Mouse (Mus musculus) cerebellum, adult 2 months (tissue): ENCODE data around the gene Cbx2. TPM values are rescaled to one million over a fixed set of nuclear protein-coding genes. Genes with fewer than 3 reads are reported as not detected.

Source experiments
- DNase-seq, 2 experiments: peaks; one replicate each; pipeline ENCODE4 v3.0.0; 2021
- H3K27ac ChIP-seq: fragments of 200-500 bp; 2 replicates; pipeline ENCODE4 v1.5.1; 2012; ENCODE audit warnings: low read length, control low read depth, inconsistent platforms; ENCODE audit not compliant: insufficient read depth
- H3K27me3 ChIP-seq: fragments of 200-500 bp; 2 replicates; pipeline ENCODE4 v1.6.1; 2012; ENCODE audit warnings: inconsistent platforms, mild to moderate bottlenecking, low read length, moderate library complexity; ENCODE audit not compliant: control insufficient read depth, insufficient read depth
- H3K4me1 ChIP-seq: fragments of 200-500 bp; 2 replicates; pipeline ENCODE4 v1.6.1; 2011; ENCODE audit warnings: low read length; ENCODE audit not compliant: control insufficient read depth, insufficient read depth
- H3K4me3 ChIP-seq: fragments of 200-500 bp; replicated peaks from 2 replicates; pipeline ENCODE3; 2011; ENCODE audit warnings: mild to moderate bottlenecking, low read depth, low read length, control low read depth; ENCODE audit not compliant: insufficient read depth
- CTCF ChIP-seq: fragments of 200-500 bp; IDR thresholded peaks from 2 replicates; pipeline ENCODE4 v1.5.1; 2011; ENCODE audit warnings: low read depth, mild to moderate bottlenecking, control low read depth, low read length, moderate library complexity, borderline replicate concordance; ENCODE audit not compliant: insufficient read depth
- POLR2A ChIP-seq: fragments of 200-500 bp; IDR thresholded peaks from 2 replicates; pipeline ENCODE4 v1.6.1; 2011; ENCODE audit warnings: low read length, control low read depth, borderline replicate concordance; ENCODE audit not compliant: insufficient read depth
- whole genome bisulfite sequencing: fragments of 180-500 bp; shearing (Covaris S2); methylation state at CpG from one replicate; pipeline ENCODE4 v1.1.7; 2018; 5-methylcytosine and 5-hydroxymethylcytosine counted together
- polyA plus RNA-seq: library from polyadenylated mRNA; depleted of rRNA; stranded (reverse); fragments of >200 nt; gene quantifications from 2 replicates; pipeline ENCODE4 v1.2.3, GENCODE M21; 2012

Gene Cbx2
- polyA plus RNA-seq, 1 experiment, result 4.1 TPM

DNA sequence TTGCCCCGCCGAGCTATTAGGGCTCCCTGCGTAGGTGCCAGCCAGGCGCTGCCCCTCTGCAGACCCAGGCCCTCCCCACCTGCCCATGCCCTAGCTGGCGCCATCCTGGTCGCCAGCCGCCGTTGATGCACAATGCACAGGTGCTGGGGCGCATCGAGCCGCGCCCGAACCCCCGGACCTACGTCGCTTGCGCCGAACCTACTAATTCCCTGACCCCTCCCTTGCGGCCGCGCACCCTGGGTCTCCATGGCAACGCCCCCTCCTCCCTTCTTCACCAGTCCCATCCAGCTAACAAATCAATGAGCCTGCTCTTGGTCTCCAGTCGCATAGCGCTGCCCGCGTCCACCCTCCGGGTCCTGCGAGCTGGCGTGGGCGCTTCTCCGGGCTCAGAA lies 18.6 kb downstream of the Cbx2 start:
- H3K4me3 ChIP-seq, result peak overlapping the region; percentile 78
- no peak for DNase-seq
- H3K27me3 ChIP-seq, result peaks cover 9% of the 10 kb centered on the region; the same call in 1 of the 2 replicates
- H3K4me1 ChIP-seq, result peaks cover 15% of the 10 kb centered on the region
- H3K27ac ChIP-seq, result peak overlapping the region; percentile 70
- WGBS, result 1% methylated on average over 31 of the region's 31 CpGs
- TF ChIP-seq POLR2A (no peak), CTCF (no peak)

DNA sequence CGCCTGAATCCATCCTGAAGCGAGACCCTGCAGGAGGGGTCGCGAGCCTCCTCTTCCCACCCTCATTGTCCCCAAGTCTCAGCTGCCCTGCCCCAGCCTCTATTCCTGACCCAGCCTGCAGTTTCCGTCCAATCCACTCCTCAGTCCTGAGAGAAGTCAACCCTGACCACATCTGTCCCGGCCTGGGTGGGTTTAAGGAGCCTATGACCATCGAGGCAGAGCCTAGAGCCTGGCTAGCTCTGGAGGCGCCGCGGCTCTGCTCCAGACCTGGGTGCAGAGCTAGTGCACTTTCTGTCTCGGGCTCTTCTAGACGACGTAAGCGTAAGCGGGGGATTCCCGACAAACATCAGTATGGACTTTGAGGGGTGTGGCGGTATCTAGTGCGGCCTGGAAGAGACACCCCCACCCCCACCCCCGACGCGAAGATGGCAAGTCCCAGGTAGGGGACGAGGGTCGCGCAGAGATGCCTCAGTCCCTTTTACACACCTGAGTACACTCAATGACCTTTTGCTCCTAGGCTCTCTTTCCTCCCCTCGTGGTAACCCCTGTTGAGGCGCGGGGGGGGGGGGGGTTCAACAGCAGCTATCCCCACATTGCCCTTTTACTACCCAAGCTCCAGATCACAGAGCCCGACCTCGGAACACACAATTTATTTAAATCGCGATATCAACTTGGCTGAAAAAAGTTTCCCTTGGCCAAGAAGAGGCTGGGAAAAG lies 19.1 kb downstream of the Cbx2 start:
- WGBS, result 2% methylated on average over 31 of the region's 31 CpGs
- no peak overlapping the region for H3K27ac ChIP-seq
- peak overlapping the region; percentile 78 for H3K4me3 ChIP-seq
- H3K27me3 ChIP-seq, result peaks cover 9% of the 10 kb centered on the region; the same call in 1 of the 2 replicates
- DNase-seq, result no peak
- TF ChIP-seq CTCF (no peak), POLR2A (no peak)
- H3K4me1 ChIP-seq, result peaks cover 15% of the 10 kb centered on the region

DNA sequence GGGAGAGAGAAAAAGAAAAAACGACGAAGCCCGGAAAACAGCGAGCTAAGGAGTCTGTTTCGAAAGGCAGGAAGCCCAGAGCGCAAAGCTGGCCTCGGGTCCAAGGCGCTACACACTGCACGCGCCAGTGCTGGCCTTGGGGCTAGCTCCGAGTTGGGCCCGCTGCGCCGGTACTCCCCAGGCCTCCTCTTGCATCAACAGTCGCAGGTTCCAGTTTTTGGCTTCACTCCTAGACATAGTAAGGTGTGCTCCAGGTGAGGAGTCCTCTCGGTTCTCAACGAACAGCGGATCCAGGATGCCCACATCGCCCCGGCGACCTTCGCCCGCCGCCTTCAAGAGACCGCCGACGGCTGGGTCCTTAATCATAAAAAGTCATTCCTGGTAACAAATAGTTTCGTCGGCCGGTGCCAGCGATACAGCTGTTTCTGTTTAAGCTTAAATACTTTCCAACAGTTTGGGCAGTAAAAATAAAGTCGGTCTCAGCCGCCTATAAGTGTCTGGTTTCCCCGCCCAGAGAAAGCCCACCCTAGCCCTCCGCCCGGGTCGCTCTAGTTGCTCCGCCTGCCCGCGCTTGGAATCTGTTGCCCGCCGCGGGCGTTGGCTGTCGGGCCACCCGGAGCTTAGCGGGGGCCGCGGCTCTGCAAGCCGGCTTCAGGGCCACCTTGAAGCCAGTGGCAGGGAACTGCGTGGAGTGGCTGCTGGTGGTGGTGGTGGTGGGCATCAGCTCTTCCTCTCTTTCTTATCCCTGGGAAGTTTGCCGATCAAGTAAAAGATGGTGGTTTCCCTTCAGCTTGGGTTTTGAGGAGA lies 19.9 kb downstream of the Cbx2 start:
- Histone ChIP-seq H3K4me3 (no peak overlapping the region), H3K27ac (no peak overlapping the region), H3K4me1 (peaks cover 15% of the 10 kb centered on the region), H3K27me3 (peaks cover 11% of the 10 kb centered on the region; the same call in 1 of the 2 replicates)
- TF ChIP-seq CTCF (no peak), POLR2A (no peak)
- WGBS, result 8% methylated on average over 52 of the region's 52 CpGs
- peak in 1 of 2 experiments; percentile 47 for DNase-seq

DNA sequence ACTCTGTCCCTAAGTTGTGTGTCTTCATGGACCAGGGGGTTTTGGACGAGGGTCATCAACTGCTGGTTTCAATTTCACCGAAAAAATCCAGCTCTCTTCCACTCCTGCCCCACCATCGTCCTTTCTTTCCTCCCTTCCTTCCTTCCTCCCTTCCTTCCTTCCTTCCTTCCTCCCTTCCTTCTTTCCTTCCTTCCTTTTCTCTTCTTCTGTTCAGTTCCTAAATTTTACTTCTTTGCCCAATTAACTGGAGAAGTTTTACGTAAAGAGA lies 20.4 kb downstream of the Cbx2 start:
- Histone ChIP-seq H3K4me1 (peaks cover 15% of the 10 kb centered on the region), H3K27me3 (peaks cover 16% of the 10 kb centered on the region; the same call in 1 of the 2 replicates), H3K27ac (no peak overlapping the region), H3K4me3 (no peak overlapping the region)
- no peak for DNase-seq
- 40% methylated on average over 4 of the region's 4 CpGs for WGBS
- TF ChIP-seq POLR2A (no peak), CTCF (no peak)

DNA sequence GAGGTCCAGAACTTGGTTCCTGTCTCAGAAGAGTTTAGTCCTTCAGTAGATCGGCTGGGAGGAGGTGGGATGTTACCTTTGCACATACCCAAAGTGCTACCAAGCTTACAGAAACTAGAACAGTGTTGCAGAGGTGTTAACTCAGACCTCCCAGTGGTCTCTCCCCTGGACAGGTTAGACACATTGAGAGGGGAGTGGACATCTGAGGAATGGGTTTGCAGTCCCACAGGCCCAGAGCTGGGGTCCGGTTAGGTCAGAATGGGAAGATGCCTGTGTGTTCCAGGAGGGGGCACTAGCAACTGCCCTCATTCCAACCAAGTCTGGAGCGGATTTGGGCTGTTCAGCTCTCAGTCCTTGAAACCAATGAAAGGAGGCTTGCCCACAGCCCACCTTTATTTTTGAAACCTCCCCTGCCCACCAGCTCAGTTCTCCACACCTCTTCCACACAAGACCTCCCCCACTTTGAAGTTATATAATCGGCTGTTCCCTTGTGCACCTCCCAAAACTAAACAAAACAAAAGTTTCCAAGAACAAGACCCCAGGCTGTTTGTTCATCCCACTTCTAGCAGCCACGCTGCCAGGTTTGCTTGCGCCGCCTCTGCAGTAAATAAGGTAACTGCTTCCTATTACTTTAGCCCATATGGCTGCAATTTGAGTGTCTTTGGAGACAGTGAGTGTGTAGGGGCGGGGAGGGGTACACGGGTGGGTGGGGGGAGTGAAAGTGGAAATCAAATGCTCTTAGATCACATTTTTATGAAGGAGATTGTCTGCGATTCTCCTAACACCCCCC lies 21.2 kb downstream of the Cbx2 start:
- TF ChIP-seq CTCF (peak; percentile 67), POLR2A (no peak)
- H3K4me3 ChIP-seq, result no peak overlapping the region
- 13% methylated on average over 10 of the region's 10 CpGs for WGBS
- H3K27me3 ChIP-seq, result peaks cover 17% of the 10 kb centered on the region; the same call in 1 of the 2 replicates
- no peak overlapping the region for H3K27ac ChIP-seq
- DNase-seq, result peak in 1 of 2 experiments; percentile 53
- H3K4me1 ChIP-seq, result peaks cover 11% of the 10 kb centered on the region

DNA sequence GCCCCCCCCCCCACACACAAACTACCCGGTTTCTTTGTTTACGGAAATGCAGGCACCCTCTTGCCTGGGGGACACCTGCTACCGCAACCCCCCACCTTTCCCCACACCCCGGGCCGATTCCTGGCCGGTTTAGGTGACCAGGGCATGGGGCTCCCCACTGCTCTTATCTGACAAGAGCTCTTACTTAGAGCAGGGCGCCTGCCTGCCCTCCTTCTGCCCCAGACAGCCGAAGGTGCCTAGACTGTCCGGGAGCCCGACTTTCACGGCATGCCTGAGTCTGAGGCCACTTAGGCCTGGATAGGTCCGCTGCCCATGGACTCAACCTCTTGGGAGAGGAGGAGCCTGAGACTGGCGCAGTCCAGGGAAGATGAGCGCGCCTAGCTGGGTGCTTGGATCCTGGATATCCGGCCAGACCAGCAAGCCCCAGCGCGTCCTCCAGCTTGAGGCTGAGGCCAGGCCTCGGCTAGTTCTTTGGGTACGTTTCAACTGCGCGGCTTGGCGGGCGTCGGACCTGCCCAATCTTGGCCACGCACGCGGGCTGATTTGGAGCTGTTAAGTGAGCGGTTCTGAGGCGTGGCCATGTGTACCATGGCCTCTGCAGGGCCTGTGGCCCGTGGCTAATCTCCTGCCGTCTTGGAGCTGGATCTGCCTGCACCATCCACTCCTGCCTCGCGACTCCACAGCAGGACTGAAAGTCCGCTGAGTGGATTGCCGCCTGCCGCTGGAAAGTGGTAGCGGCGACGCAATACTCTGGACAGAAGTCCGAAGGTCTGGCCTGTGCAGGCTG lies 22.0 kb downstream of the Cbx2 start:
- Histone ChIP-seq H3K4me3 (no peak overlapping the region), H3K27me3 (peaks cover 19% of the 10 kb centered on the region; the same call in 1 of the 2 replicates), H3K27ac (no peak overlapping the region), H3K4me1 (peaks cover 6% of the 10 kb centered on the region)
- 11% methylated on average over 41 of the region's 41 CpGs for WGBS
- DNase-seq, result no peak
- TF ChIP-seq POLR2A (no peak), CTCF (no peak)

DNA sequence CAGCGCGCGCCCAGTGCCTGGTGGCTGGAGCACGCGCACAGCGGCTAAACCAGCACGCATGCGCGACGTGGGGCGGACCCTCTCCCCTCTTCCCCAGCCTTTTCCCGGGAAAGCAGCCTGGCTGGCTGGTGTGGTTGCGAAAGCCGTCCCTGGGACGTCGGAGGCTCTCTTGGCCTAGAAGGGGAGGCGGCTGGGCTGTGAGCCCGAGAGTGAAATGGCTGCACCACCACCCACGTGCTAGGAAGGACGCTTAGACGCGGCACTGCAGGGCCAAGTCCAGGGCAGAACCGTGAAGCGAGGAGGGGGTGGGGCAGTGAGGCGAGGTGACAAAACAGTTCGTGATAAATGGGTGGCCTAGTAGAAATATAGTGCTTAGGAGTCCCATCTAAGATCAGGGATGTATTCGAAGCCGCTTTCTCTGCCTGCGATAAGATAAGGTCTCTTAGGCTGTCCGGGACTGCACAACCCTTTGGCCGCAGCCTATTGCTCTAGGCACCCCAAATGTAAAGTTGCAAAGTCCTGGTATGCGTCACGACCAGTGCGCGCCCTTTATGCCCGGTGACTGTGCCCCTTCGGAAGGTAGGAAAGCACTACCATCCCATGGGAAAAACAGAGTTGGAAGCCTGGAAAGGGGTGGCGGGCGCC lies 24.0 kb downstream of the Cbx2 start:
- TF ChIP-seq POLR2A (no peak), CTCF (no peak)
- Histone ChIP-seq H3K4me3 (no peak overlapping the region), H3K4me1 (peaks cover under 1% of the 10 kb centered on the region; the same call in 1 of the 2 replicates), H3K27ac (no peak overlapping the region), H3K27me3 (peaks cover 17% of the 10 kb centered on the region; the same call in 1 of the 2 replicates)
- 10% methylated on average over 39 of the region's 39 CpGs for WGBS
- DNase-seq, result no peak
